Mouse (Mus musculus) forebrain, embryonic 11.5 days (tissue): ENCODE measurements around the gene Gm28079. TPM values are rescaled to one million over a fixed set of nuclear protein-coding genes. Genes with fewer than 3 reads are reported as not detected.
"Not testable (repeated sequence)": the region's sequence is repeated elsewhere in the genome, so short reads cannot be mapped to it uniquely, and the experiment has no call there.

Experiments
- ATAC-seq: fragments of 200-750 bp; cut with Nextera tagmentation; replicated peaks from 2 replicates; pipeline ENCODE4 v1.8.0; 2017; ENCODE audit warnings: moderate TSS enrichment; ENCODE audit not compliant: low FRiP score
- DNase-seq: peaks from one replicate; pipeline ENCODE4 v3.0.0-alpha.2; 2017; ENCODE audit warnings: low spot score
- H3K27ac ChIP-seq: fragments of 300-500 bp; sonication (generic); 2 replicates; pipeline ENCODE4 v1.5.1; 2014; ENCODE audit warnings: low read depth, low read length
- H3K27me3 ChIP-seq: fragments of 300-500 bp; sonication (generic); 2 replicates; pipeline ENCODE4 v1.6.1; 2014; ENCODE audit warnings: mild to moderate bottlenecking, low read length, mixed read lengths; ENCODE audit not compliant: control insufficient read depth, insufficient read depth
- H3K36me3 ChIP-seq: fragments of 300-500 bp; sonication (generic); 2 replicates; pipeline ENCODE4 v1.6.1; 2014; ENCODE audit warnings: mild to moderate bottlenecking, low read length, moderate library complexity, mixed read lengths; ENCODE audit not compliant: control insufficient read depth, insufficient read depth
- H3K4me1 ChIP-seq: fragments of 300-500 bp; sonication (generic); replicated peaks from 2 replicates; pipeline ENCODE4 v1.6.1; 2014; ENCODE audit warnings: low read length, mixed read lengths; ENCODE audit not compliant: control insufficient read depth, insufficient read depth
- H3K4me2 ChIP-seq: fragments of 300-500 bp; sonication (generic); 2 replicates; pipeline ENCODE4 v1.6.1; 2014; ENCODE audit warnings: low read depth, mild to moderate bottlenecking, low read length, moderate library complexity, mixed read lengths; ENCODE audit not compliant: severe bottlenecking
- H3K4me3 ChIP-seq: fragments of 300-500 bp; sonication (generic); 2 replicates; pipeline ENCODE4 v1.5.1; 2014; ENCODE audit warnings: low read depth, low read length
- H3K9ac ChIP-seq: fragments of 300-500 bp; sonication (generic); 2 replicates; pipeline ENCODE4 v1.6.1; 2014; ENCODE audit warnings: low read length
- H3K9me3 ChIP-seq: fragments of 300-500 bp; sonication (generic); 2 replicates; pipeline ENCODE4 v1.6.1; 2016; ENCODE audit warnings: low read length, mixed read lengths; ENCODE audit not compliant: control insufficient read depth
- WGBS: fragments of 180-500 bp; shearing (Covaris S2); extraction: QIAGEN DNeasy Blood & Tissue Kit; methylation state at CpG from one replicate; pipeline ENCODE4 v1.1.7; 2014; 5-methylcytosine and 5-hydroxymethylcytosine counted together
- polyA plus RNA-seq: library from polyadenylated mRNA; unstranded; fragments of >200 nt; fragmentation: Nextera tagmentation; extraction: Ambion mirVana; gene quantifications from 2 replicates; pipeline ENCODE4 v1.2.1, GENCODE M21; 2014

Gene Gm28079
- polyA plus RNA-seq = not detected in 2 replicates

- ATAC-seq = not testable (repeated sequence)
- no CpG with 5 or more reads among the region's 1 CpGs for WGBS
Measured at GRCm38 (mm10) chrY:70014799-70015198, at the start of gene Gm28079. Gm28079 (minus strand) TSS chrY:70014899.

More at GRCm38 (mm10) chrY:70014799-70015198, at the start of gene Gm28079:
- H3K4me2 ChIP-seq, H3K27ac ChIP-seq, H3K4me1 ChIP-seq, H3K9me3 ChIP-seq, H3K36me3 ChIP-seq, H3K9ac ChIP-seq, DNase-seq, H3K27me3 ChIP-seq, H3K4me3 ChIP-seq: not testable (repeated sequence)
